Comparison of ENCODE assay signal across 8 mouse cellular contexts in genomic region chr10:96750861-96751260, GRCm38 (mm10).
DNase-seq lines count a peak whose midpoint lies in the region; ATAC-seq and TF ChIP-seq lines count a peak whose summit lies in the region.

No protein-coding gene starts in this region.

- 0 out of 2 replicates have a peak overlapping the region, but pooled peaks have one; percentile 49 for H3K4me2 ChIP-seq in heart, postnatal 0 days (ENCODE audit: low read depth, low read length)

- peaks cover 25% of the 10 kb centered on the region for H3K4me1 ChIP-seq in heart, postnatal 0 days (ENCODE audit: control insufficient read depth, insufficient read depth)

- no peak for TF ChIP-seq CTCF in heart, postnatal 0 days (IDR thresholded peaks at IDR 0.05; ENCODE audit: low read depth)

- WGBS in heart, postnatal 0 days, result 39% methylated on average over 5 of the region's 5 CpGs

- DNase-seq in frontal cortex, postnatal 36 days (ENCODE audit: low spot score in 2 of 2), result no peak
- peak; percentile 8 for DNase-seq in urinary bladder, postnatal 25 days (ENCODE audit: low spot score)
- DNase-seq in urinary bladder, postnatal 4 days (ENCODE audit: low spot score in 2 of 2), result no peak
- DNase-seq in heart, postnatal 0 days (ENCODE audit: low spot score), result peak; percentile 52
- peak; percentile 47 for DNase-seq in lung, postnatal 10 days
- DNase-seq in layer of hippocampus, adult 9-10 months (ENCODE audit: low spot score), result no peak
- DNase-seq in liver, result no peak

- peak overlapping the region; percentile 85 for H3K27ac ChIP-seq in heart, postnatal 0 days (ENCODE audit: low read depth)

- no peak overlapping the region for H3K9ac ChIP-seq in heart, postnatal 0 days (replicated peaks; ENCODE audit: low read depth, low read length)

- no peak overlapping the region for H3K4me3 ChIP-seq in heart, postnatal 0 days (ENCODE audit: low read depth, low read length)

- no peak for TF ChIP-seq EP300 in heart, postnatal 0 days (IDR thresholded peaks at IDR 0.05; ENCODE audit: low read depth)

- ATAC-seq in frontal cortex, adult (ENCODE audit: low TSS enrichment), result peak; percentile 94
- peak; percentile 57; the same call in 1 of the 2 replicates for ATAC-seq in heart, postnatal 0 days (ENCODE audit: insufficient read depth, low read depth)

- H3K27me3 ChIP-seq in heart, postnatal 0 days (ENCODE audit: control insufficient read depth, insufficient read depth, low read length), result no peaks in the 10 kb centered on the region

- H3K36me3 ChIP-seq in heart, postnatal 0 days (replicated peaks; ENCODE audit: control insufficient read depth, insufficient read depth, low read length), result no peaks in the 10 kb centered on the region

- no peaks in the 10 kb centered on the region for H3K9me3 ChIP-seq in heart, postnatal 0 days (replicated peaks; ENCODE audit: control insufficient read depth, low read length)

Comparison
In these comparisons a context has a peak if more than half of its experiments do, and no peak if none do; other contexts are left out.
1. DNase-seq: peak in urinary bladder, postnatal 25 days (single experiment), heart, postnatal 0 days (single experiment) and lung, postnatal 10 days (single experiment); none in frontal cortex, postnatal 36 days (0 of 2), urinary bladder, postnatal 4 days (0 of 2), layer of hippocampus, adult 9-10 months (single experiment) and liver (single experiment).